Mouse (Mus musculus): ENCODE results near the gene Ikzf1.

The Ikzf1 gene

DNA sequence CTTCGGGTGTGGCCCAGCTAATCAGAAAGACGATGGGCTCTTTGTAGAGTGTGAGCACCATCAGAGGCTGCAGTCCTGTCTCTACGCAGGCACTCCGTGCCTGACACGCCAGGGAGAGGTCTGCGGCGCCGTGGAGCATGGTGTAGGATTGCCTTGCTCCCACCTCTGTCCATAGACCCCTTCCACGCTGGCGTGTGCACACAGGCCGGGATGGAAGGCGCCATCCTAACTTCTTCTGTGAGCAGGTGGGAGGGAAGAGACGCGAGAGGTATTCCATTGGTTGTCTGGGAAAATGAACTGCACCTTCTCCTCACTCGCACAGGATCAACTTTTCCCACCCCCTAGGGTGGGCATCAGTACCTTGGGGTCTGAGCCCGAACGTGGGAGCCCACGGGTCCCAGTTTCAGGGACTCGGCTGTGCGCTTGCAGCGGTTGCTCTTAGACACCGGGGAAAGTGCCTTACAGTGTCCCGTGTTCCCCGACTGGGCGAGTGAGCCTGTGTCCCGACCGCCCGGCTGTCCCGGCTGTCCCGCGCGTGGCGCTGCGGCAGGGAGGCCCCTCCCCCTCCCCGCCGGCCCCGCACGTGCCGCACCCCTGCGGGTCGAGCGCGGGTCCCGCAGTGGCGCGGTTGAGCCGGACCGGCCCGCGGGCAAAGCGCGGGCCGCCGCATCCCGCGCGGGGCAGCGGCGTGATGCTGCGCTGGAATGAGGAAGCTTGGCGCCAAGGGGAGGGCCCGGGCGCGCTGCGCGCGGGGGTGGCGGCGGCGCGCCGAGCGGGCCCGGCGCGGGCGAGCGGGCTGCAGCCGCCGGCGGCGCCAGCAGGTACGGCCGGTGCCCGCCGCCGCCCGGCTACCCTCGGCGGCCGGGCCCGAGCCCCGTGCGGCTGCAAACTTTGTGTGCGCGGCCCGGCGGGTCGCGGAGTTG is at the start of gene Ikzf1:
Ikzf1 (plus strand) TSS at position 74 of the 923 bp plus-strand sequence.
- H3K27me3 ChIP-seq (ENCODE audit: control insufficient read depth, insufficient read depth, low read length, poor library complexity, severe bottlenecking): no peaks in the 10 kb centered on the region
- peak; percentile 69 for DNase-seq (ENCODE audit: low read depth, low spot score)
- H3K36me3 ChIP-seq (ENCODE audit: control insufficient read depth, insufficient read depth, low read length, poor library complexity, severe bottlenecking): no peaks in the 10 kb centered on the region; the same call in 1 of the 2 replicates

DNA sequence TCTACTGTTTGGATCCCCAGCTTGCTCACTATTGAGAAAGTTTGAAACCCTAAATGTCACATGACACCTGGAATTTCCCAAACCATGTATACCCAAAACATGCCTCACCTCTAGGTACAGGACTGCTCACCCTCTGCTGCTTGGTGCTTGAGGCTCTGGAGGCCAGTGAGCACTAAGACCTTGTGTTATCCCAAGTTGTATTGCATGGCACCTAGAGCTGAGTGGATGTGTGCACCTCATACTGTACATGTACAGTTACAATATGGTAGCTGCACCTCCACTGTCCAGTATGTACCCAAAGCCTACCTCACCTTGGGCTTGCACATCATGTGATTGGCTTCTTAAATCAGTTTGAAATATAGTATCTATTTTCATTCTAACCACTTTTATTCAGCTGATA is 40.5 kb upstream of the Ikzf1 start:
- no peaks in the 10 kb centered on the region for H3K36me3 ChIP-seq (ENCODE audit: control insufficient read depth, insufficient read depth, low read length, poor library complexity, severe bottlenecking)
- DNase-seq (ENCODE audit: low read depth, low spot score): no peak
- H3K27me3 ChIP-seq (ENCODE audit: control insufficient read depth, insufficient read depth, low read length, poor library complexity, severe bottlenecking): no peaks in the 10 kb centered on the region

DNA sequence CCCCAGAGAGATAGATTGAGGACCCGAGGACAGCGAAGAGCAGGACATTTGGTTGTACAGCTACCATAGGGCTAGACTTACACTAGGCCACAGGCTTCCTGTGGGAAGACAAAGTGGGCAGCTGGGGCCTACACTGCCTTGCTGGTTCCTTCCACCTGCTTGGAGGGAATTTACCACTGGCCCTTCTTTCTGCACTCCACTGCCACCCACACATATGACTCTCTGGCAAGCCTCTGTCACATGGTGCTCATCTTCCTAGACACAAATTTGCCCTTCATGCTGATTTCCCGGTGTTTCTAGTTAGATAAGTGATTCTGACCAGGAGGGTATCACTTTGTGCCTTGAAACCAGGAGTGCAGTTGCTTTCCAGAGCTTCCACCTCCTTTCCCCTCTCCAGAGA is 28.4 kb upstream of the Ikzf1 start:
- DNase-seq (ENCODE audit: low read depth, low spot score): peak; percentile 33
- H3K27me3 ChIP-seq (ENCODE audit: control insufficient read depth, insufficient read depth, low read length, poor library complexity, severe bottlenecking): no peaks in the 10 kb centered on the region
- H3K36me3 ChIP-seq (ENCODE audit: control insufficient read depth, insufficient read depth, low read length, poor library complexity, severe bottlenecking): no peaks in the 10 kb centered on the region

DNA sequence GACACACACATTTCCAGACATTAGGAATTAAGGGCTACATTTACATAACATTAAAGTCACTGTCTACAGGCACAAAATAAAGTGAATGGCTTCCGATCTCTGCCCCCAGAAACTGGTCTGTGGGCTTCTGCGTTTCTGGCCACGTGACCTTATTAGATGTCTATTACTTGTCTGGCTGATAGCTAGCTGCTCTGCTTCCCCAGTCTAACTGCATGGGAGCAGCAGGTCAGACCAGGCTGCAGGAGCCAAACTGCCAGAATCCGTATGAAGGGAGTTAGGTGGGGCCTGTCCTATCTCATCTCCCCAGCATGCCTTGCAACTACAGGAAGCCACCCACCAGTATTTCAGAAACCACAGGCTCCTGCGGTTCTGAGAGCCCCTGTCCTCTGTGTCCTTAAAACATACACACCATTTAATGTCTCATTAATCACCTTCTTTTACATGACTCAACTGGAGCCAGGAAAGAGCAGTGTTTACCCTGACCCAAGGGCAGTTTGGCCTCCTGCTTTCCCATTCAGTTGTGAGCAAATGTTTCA is 27.7 kb upstream of the Ikzf1 start:
- peak; percentile 41 for DNase-seq (ENCODE audit: low read depth, low spot score)
- Histone ChIP-seq H3K36me3 (ENCODE audit: control insufficient read depth, insufficient read depth, low read length, poor library complexity, severe bottlenecking) (no peaks in the 10 kb centered on the region), H3K27me3 (ENCODE audit: control insufficient read depth, insufficient read depth, low read length, poor library complexity, severe bottlenecking) (no peaks in the 10 kb centered on the region)

DNA sequence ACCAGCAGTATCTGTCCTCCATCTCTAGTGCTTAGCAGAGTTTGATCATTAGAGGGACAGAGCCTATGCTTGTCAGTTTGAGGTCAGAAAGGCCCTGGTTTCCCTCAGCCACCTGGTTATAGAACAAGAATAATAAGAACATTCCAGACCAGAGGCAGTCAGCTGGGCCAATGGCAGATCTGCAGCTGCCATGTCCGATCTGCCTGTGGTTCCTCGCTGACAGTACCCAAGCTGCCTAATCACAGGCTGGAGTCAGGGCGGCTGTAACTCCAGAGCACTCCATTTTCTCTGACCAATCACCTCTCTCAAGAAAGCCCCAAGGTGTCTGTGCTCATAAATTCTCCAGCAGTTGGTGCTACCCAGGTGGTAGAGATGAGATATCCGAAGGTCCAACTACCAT is 27.2 kb upstream of the Ikzf1 start:
- DNase-seq (ENCODE audit: low read depth, low spot score): no peak
- no peaks in the 10 kb centered on the region for H3K36me3 ChIP-seq (ENCODE audit: control insufficient read depth, insufficient read depth, low read length, poor library complexity, severe bottlenecking)
- no peaks in the 10 kb centered on the region for H3K27me3 ChIP-seq (ENCODE audit: control insufficient read depth, insufficient read depth, low read length, poor library complexity, severe bottlenecking)

DNA sequence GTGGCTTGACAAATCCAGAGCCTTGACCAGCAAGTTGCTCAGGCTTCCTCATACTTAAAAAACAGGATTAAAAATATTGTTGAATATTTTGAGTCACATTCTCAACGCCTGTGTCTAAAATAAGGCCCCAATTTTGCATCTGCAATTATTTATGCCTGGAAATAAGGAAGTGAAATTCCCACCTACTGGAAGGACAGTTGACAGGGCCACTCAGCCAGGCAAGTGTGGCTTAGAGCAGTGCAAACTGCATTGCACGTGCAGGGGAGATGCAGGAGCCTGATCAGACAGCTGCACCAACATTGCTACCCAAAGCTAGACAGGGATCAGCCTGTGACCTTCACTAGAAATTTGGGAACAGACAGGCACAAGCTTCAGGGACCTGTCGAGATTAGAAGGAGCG is 26.0 kb upstream of the Ikzf1 start:
- Histone ChIP-seq H3K36me3 (ENCODE audit: control insufficient read depth, insufficient read depth, low read length, poor library complexity, severe bottlenecking) (no peaks in the 10 kb centered on the region), H3K27me3 (ENCODE audit: control insufficient read depth, insufficient read depth, low read length, poor library complexity, severe bottlenecking) (no peaks in the 10 kb centered on the region)
- peak; percentile 38 for DNase-seq (ENCODE audit: low read depth, low spot score)

DNA sequence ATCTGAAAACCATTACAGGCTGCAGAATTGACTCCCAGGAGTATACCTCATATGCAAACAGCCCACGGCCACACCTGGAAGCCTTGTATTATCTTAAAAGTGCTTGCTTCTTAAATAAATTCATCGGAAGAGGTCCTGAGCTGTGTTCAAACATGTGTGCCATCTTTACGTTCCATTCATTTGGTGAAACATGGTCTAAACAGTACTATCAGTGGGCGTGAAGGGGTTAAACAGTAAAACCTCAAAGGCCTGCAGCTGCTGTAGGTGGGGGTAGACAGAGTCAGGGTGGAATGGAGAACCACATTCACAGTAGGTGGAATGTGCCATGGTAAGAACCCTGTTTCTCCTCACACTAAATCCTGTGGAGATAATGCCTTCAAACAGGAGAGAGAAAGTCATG is 24.2 kb upstream of the Ikzf1 start:
- no peaks in the 10 kb centered on the region for H3K27me3 ChIP-seq (ENCODE audit: control insufficient read depth, insufficient read depth, low read length, poor library complexity, severe bottlenecking)
- no peaks in the 10 kb centered on the region for H3K36me3 ChIP-seq (ENCODE audit: control insufficient read depth, insufficient read depth, low read length, poor library complexity, severe bottlenecking)
- DNase-seq (ENCODE audit: low read depth, low spot score): no peak

DNA sequence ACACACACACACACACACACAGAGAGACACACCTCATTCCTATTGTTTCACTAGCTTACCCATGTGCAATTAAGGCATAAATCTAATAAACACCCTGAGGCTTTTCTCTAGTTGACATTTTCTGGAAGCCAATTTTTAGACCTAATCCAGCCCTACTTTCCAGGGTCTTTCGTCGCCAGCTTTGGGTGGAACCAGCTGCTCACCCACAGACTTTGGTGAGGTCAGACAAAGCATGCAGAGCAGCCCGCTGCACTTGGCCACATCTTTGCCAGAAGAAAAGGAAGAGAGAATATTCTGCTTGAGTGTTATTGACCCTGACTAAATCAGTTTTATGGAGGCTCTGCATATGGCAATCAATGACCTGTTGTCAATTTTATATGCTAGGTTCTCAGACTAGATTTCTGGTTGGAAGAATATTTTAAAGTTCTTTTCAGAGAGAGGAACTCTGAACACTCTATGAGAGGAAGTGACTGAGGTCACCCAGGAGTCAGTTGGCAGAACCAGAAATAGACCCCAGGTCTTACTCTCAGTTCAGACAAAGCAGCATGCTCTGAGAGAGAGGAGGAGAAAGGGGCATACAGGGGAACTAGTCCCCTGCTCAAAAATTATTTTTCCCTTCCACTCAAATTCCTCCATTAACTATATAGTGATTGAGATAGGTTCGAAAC is 17.4 kb upstream of the Ikzf1 start:
- peak; percentile 50 for DNase-seq (ENCODE audit: low read depth, low spot score)
- Histone ChIP-seq H3K27me3 (ENCODE audit: control insufficient read depth, insufficient read depth, low read length, poor library complexity, severe bottlenecking) (no peaks in the 10 kb centered on the region), H3K36me3 (ENCODE audit: control insufficient read depth, insufficient read depth, low read length, poor library complexity, severe bottlenecking) (no peaks in the 10 kb centered on the region)

DNA sequence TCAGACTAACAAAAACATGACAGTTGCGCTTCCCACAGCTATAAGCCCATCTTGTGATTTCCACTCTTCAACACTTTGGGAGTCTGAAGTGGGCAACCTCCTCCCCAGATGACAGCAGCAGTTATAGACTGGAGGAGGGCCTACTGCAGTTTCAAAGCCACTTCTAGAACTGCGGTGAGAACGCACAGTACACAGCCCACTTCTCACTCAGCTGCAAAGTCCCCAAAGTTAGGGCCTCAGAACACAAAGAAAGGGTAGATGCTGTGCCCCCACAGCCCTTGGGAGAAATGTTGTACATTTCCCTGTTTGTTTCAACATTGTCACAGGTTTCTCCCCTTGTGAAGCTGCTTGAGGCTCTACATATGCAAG is 16.9 kb upstream of the Ikzf1 start:
- H3K36me3 ChIP-seq (ENCODE audit: control insufficient read depth, insufficient read depth, low read length, poor library complexity, severe bottlenecking): no peaks in the 10 kb centered on the region
- no peaks in the 10 kb centered on the region for H3K27me3 ChIP-seq (ENCODE audit: control insufficient read depth, insufficient read depth, low read length, poor library complexity, severe bottlenecking)
- DNase-seq (ENCODE audit: low read depth, low spot score): no peak

DNA sequence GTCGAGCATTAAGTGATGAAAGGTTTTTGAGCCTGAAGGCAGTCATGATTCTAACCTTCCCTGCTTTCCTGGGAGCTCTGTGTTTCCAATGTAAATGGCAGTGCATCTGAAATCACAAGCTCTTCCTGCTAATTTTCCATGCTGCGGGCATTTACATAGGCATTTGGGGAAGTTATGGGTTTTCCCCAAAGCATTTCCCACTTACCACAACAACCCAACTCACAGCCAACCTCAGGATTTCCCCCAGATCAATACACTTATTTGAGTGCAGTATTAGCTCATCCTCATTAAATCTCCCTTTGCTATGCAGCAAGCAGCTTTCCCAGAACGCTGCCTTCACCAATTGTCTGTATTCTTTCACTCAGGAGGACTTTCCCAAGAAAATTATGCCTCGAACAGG is 11.8 kb upstream of the Ikzf1 start:
- H3K36me3 ChIP-seq (ENCODE audit: control insufficient read depth, insufficient read depth, low read length, poor library complexity, severe bottlenecking): no peaks in the 10 kb centered on the region
- H3K27me3 ChIP-seq (ENCODE audit: control insufficient read depth, insufficient read depth, low read length, poor library complexity, severe bottlenecking): no peaks in the 10 kb centered on the region
- DNase-seq (ENCODE audit: low read depth, low spot score): no peak

DNA sequence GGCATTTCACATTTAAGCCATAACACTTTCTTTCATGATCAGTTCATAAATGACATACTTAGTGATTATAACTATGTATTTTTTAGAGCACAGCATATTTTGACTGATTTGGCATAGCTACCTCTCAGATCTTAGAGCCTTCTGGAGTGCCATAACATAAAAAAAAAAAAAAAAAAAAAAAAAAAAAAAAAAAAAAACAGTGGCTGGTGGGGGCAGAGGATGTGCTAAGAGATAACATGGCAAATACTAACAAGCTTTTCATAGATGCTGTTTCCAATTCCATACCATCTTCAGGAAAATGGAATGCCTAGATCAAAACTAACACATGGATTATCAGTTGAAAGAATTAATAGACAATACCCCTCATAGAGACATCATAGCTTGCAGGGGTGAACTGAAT is 9.7 kb upstream of the Ikzf1 start:
- no peaks in the 10 kb centered on the region for H3K36me3 ChIP-seq (ENCODE audit: control insufficient read depth, insufficient read depth, low read length, poor library complexity, severe bottlenecking)
- no peak for DNase-seq (ENCODE audit: low read depth, low spot score)
- H3K27me3 ChIP-seq (ENCODE audit: control insufficient read depth, insufficient read depth, low read length, poor library complexity, severe bottlenecking): no peaks in the 10 kb centered on the region

DNA sequence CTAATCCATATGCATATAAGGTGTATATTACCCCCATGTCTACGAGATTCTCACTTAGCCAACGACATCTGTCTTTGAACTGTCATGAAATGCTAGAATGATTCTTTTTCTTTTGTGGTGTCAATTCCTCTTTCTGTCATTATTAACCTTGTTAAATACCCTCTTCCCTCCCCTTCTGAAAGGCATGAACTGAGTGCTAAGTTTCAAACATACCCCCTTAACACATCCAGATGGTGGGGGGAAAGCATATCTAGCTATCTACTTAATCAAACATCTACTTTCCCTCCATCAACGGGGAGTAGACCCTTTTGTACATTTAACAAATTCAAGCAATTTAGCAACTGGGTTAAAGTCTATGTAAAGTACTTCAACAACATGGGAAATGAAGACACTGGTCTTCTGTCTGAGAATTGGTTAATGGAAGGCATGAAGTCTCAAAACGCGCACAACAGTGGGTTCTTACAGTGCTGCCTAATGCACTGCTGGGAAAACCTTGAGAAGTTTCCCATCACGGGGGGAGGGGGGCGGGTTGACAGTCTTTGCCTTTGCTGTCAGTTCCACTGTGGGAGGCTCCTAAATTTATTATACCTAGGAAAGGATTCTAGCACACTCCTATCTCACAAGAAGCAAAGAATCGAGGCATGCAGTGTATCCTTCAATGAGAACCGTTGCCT is 8.6 kb upstream of the Ikzf1 start:
- Histone ChIP-seq H3K36me3 (ENCODE audit: control insufficient read depth, insufficient read depth, low read length, poor library complexity, severe bottlenecking) (no peaks in the 10 kb centered on the region), H3K27me3 (ENCODE audit: control insufficient read depth, insufficient read depth, low read length, poor library complexity, severe bottlenecking) (no peaks in the 10 kb centered on the region)
- no peak for DNase-seq (ENCODE audit: low read depth, low spot score)

DNA sequence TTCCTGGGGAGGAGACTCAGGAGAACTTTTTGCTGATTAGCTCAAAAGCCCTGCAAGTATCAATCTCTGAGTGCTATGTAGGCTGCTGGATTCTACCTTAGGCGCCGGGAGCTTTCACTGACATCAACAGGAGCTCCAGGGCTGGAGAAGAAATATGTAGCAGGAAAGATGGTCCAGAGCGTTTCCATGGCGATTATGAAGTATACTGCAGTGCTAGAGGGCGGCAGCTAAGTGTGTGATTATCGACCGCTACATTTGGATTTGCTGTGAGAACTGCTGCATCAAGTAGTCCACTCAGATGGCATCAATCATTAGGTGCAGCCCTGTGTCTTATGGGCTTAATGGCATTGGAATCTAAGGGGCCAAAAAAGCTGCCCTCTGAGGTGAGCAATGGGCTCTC is 7.6 kb upstream of the Ikzf1 start:
- H3K27me3 ChIP-seq (ENCODE audit: control insufficient read depth, insufficient read depth, low read length, poor library complexity, severe bottlenecking): no peaks in the 10 kb centered on the region
- DNase-seq (ENCODE audit: low read depth, low spot score): no peak
- no peaks in the 10 kb centered on the region for H3K36me3 ChIP-seq (ENCODE audit: control insufficient read depth, insufficient read depth, low read length, poor library complexity, severe bottlenecking)

DNA sequence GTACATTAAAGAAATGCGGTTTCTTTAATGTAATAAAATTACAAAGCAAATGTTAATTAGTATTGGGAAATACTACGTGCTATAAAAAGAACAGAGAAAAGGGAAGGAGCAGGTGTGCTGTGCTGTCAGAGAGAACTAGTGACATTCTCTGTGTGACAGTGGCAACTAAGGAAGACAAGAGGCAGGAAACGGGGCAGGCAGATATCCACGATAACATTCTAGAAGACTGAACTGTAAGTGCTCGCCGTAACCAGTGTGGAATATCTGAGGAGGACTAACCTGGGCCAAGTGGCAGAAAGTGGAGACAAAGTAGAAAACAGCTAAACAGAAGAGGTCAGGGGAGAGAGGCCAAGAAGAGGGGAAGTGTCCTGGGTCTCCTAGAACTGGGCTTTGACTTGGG is 5.8 kb upstream of the Ikzf1 start:
- no peak for DNase-seq (ENCODE audit: low read depth, low spot score)
- H3K27me3 ChIP-seq (ENCODE audit: control insufficient read depth, insufficient read depth, low read length, poor library complexity, severe bottlenecking): no peaks in the 10 kb centered on the region
- no peaks in the 10 kb centered on the region for H3K36me3 ChIP-seq (ENCODE audit: control insufficient read depth, insufficient read depth, low read length, poor library complexity, severe bottlenecking)

All from splenic B cell, adult 2 months (primary cell).